ENCODE assay signal across 23 mouse cellular contexts in genomic region chr16:78052133-78052532, GRCm38 (mm10).
A peak's percentile ranks its signal among the peaks of the same experiment; 100 is the strongest.
DNase-seq lines count a peak whose midpoint lies in the region; ATAC-seq and TF ChIP-seq lines count a peak whose summit lies in the region.
"Had no signal": no experiment of that assay in that cellular context is flagged by ENCODE, and none has a peak within 500 bp of the region (broad histone marks: within the 10 kb centered on the region; RNA-seq: fewer than 3 reads in every experiment).

No protein-coding gene starts in this region.

- no peaks in the 10 kb centered on the region for H3K36me3 ChIP-seq in forebrain, embryonic 14.5 days (ENCODE audit: control insufficient read depth, insufficient read depth, low read length)
- no peaks in the 10 kb centered on the region for H3K36me3 ChIP-seq in forebrain, embryonic 15.5 days
- H3K36me3 ChIP-seq in hindbrain, embryonic 14.5 days (replicated peaks; ENCODE audit: control insufficient read depth, insufficient read depth): no peaks in the 10 kb centered on the region
- H3K36me3 ChIP-seq: G1E; heart, embryonic 15.5 days; limb, embryonic 13.5 days; liver, embryonic 15.5 days had no signal

- TF ChIP-seq CTCF in left cerebral cortex, adult 2 months (IDR thresholded peaks at IDR 0.05): no peak

- no peak overlapping the region for H3K4me3 ChIP-seq in forebrain, embryonic 14.5 days (ENCODE audit: low read depth, low read length)
- H3K4me3 ChIP-seq in forebrain, embryonic 15.5 days: no peak overlapping the region
- H3K4me3 ChIP-seq in left cerebral cortex, adult 2 months: 0 out of 2 replicates have a peak overlapping the region, but pooled peaks have one; percentile 13
- H3K4me3 ChIP-seq in hindbrain, embryonic 14.5 days (replicated peaks; ENCODE audit: low read length): no peak overlapping the region
- H3K4me3 ChIP-seq: erythroblast, embryonic 14.5 days; heart, embryonic 15.5 days; limb, embryonic 13.5 days; liver, embryonic 15.5 days; megakaryocyte, embryonic 14.5 days had no signal

- 0 out of 2 replicates have a peak, but pooled peaks cover 6% of the 10 kb centered on the region for H3K4me1 ChIP-seq in forebrain, embryonic 14.5 days (ENCODE audit: control insufficient read depth, insufficient read depth, low read length)
- H3K4me1 ChIP-seq in forebrain, embryonic 15.5 days: no peaks in the 10 kb centered on the region
- H3K4me1 ChIP-seq in hindbrain, embryonic 14.5 days (replicated peaks; ENCODE audit: control insufficient read depth, insufficient read depth, low read length): no peaks in the 10 kb centered on the region
- H3K4me1 ChIP-seq: heart, embryonic 15.5 days; liver, embryonic 15.5 days; megakaryocyte, embryonic 14.5 days had no signal

- no peaks in the 10 kb centered on the region for H3K27me3 ChIP-seq in forebrain, embryonic 14.5 days (replicated peaks; ENCODE audit: control insufficient read depth, insufficient read depth, low read length)
- no peaks in the 10 kb centered on the region for H3K27me3 ChIP-seq in forebrain, embryonic 15.5 days
- no peaks in the 10 kb centered on the region for H3K27me3 ChIP-seq in hindbrain, embryonic 14.5 days (ENCODE audit: control insufficient read depth, insufficient read depth, low read length)
- H3K27me3 ChIP-seq: heart, embryonic 15.5 days; limb, embryonic 13.5 days; liver, embryonic 15.5 days; megakaryocyte, embryonic 14.5 days had no signal

- H3K4me2 ChIP-seq in forebrain, embryonic 14.5 days (ENCODE audit: low read length): no peak overlapping the region
- no peak overlapping the region for H3K4me2 ChIP-seq in forebrain, embryonic 15.5 days (replicated peaks)
- no peak overlapping the region for H3K4me2 ChIP-seq in hindbrain, embryonic 14.5 days (replicated peaks)
- H3K4me2 ChIP-seq: heart, embryonic 15.5 days; limb, embryonic 13.5 days; liver, embryonic 15.5 days had no signal

- WGBS in forebrain, embryonic 14.5 days: 35% methylated on average over 7 of the region's 7 CpGs
- WGBS in forebrain, embryonic 15.5 days: 25% methylated on average over 7 of the region's 7 CpGs
- 46% methylated on average over 7 of the region's 7 CpGs for WGBS in hindbrain, embryonic 14.5 days

- H3K9me3 ChIP-seq in forebrain, embryonic 14.5 days (replicated peaks; ENCODE audit: control insufficient read depth, low read length): no peaks in the 10 kb centered on the region
- no peaks in the 10 kb centered on the region for H3K9me3 ChIP-seq in forebrain, embryonic 15.5 days
- no peaks in the 10 kb centered on the region for H3K9me3 ChIP-seq in hindbrain, embryonic 14.5 days (ENCODE audit: control insufficient read depth, low read length)
- H3K9me3 ChIP-seq: heart, embryonic 15.5 days; limb, embryonic 13.5 days; liver, embryonic 15.5 days had no signal

- intact Hi-C loops in left cerebral cortex, adult 2 months (cut with DNase I): no loop called here
- intact Hi-C loops in left cerebral cortex, postnatal 25 days (cut with DNase I): no loop called here

- no peak overlapping the region for H3K9ac ChIP-seq in forebrain, embryonic 14.5 days (ENCODE audit: low read length)
- H3K9ac ChIP-seq in forebrain, embryonic 15.5 days (replicated peaks): no peak overlapping the region
- H3K9ac ChIP-seq in hindbrain, embryonic 14.5 days: no peak overlapping the region
- H3K9ac ChIP-seq: heart, embryonic 15.5 days; limb, embryonic 13.5 days; liver, embryonic 15.5 days had no signal

- DNase-seq in forebrain, embryonic 14.5 days (ENCODE audit: low spot score): peak; percentile 32
- no peak for DNase-seq in left cerebral cortex, adult 2 months (ENCODE audit: extremely low spot score in 1 of 2, low spot score in 2 of 2)
- no peak for DNase-seq in left cerebral cortex, postnatal 25 days (ENCODE audit: low spot score in 2 of 2)
- peak; percentile 16 for DNase-seq in urinary bladder, postnatal 14 days (ENCODE audit: low spot score)
- no peak for DNase-seq in urinary bladder, adult 2 months (ENCODE audit: low spot score)
- DNase-seq in spleen, postnatal 36 days (ENCODE audit: low spot score in 2 of 2): no peak
- DNase-seq in hindbrain, embryonic 14.5 days (ENCODE audit: low spot score): no peak
- DNase-seq: cerebellum, adult 11 months; cerebellum, postnatal 25 days; gastrocnemius, postnatal 10 days; heart, adult 18-20 months; kidney, postnatal 10 days; layer of hippocampus, adult 9-11 months; right cerebral cortex, postnatal 14 days had no signal

- H3K27ac ChIP-seq in forebrain, embryonic 14.5 days (ENCODE audit: low read depth, low read length): no peak overlapping the region
- no peak overlapping the region for H3K27ac ChIP-seq in forebrain, embryonic 15.5 days (replicated peaks)
- H3K27ac ChIP-seq in left cerebral cortex, adult 2 months: no peak overlapping the region
- H3K27ac ChIP-seq in hindbrain, embryonic 14.5 days: no peak overlapping the region
- H3K27ac ChIP-seq: heart, embryonic 15.5 days; limb, embryonic 13.5 days; liver, embryonic 15.5 days had no signal

- ATAC-seq in forebrain, embryonic 14.5 days: no peak
- ATAC-seq in forebrain, embryonic 15.5 days (replicated peaks): no peak
- no peak for ATAC-seq in hindbrain, embryonic 14.5 days (ENCODE audit: low FRiP score)
- ATAC-seq: CD4-positive, CD25-positive, alpha-beta regulatory T cell, adult 4 months; midbrain, embryonic 16.5 days had no signal

Comparison
In these comparisons a context has a peak if more than half of its experiments do, and no peak if none do; other contexts are left out.
1. DNase-seq: peak in forebrain, embryonic 14.5 days (single experiment) and urinary bladder, postnatal 14 days (single experiment); none in left cerebral cortex, adult 2 months (0 of 2), left cerebral cortex, postnatal 25 days (0 of 2), urinary bladder, adult 2 months (single experiment), spleen, postnatal 36 days (0 of 2) and hindbrain, embryonic 14.5 days (single experiment).